Mouse (Mus musculus) brain, embryonic 14.5 days (tissue): ENCODE data around the gene Map9.

ENCODE experiments used
- CTCF ChIP-seq: fragments of 200-500 bp; IDR thresholded peaks from 2 replicates; pipeline ENCODE4 v1.5.1; 2012; ENCODE audit warnings: inconsistent platforms, mild to moderate bottlenecking, moderate library complexity, borderline replicate concordance; ENCODE audit not compliant: insufficient read depth, insufficient read length; ENCODE audit errors: extremely low read depth
- POLR2A ChIP-seq: fragments of 200-500 bp; IDR thresholded peaks from 2 replicates; pipeline ENCODE4 v1.6.1; 2012; ENCODE audit warnings: mild to moderate bottlenecking, inconsistent platforms, borderline replicate concordance; ENCODE audit not compliant: poor library complexity, insufficient read depth, insufficient read length, severe bottlenecking; ENCODE audit errors: extremely low read depth

DNA sequence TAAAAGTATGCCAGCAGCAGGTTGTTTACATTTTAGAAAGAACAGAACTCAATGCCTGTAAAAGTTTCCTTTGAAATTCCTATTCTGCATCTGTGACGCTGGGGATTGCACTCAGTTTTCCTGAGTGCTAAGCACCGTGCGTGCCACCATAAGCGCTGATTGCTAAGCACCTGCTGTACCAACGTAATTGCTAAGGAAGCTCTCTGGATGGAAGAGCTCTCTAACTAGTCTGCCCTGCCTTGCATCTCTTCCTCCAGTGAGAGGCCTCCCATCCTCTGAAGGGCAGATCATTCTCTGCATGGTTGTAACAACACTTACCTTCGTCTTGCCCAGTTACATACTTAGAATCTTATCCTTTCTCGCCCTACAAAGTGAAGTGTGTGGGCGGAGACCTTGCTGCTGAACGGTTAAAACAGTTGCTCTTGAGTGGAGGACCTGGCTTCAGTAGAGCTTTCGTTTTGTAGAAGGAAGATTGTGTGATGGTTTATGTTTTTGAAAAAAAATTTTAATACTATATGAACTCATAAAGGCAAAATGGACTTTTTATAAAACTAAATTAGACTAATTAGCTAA is 12.7 kb downstream of the Map9 start:
- TF ChIP-seq CTCF: no peak
- TF ChIP-seq POLR2A: no peak
